Mouse (Mus musculus) embryonic facial prominence, embryonic 14.5 days (tissue): Measurements from ENCODE around the gene Cldn13. TPM values are rescaled to one million over a fixed set of nuclear protein-coding genes. Genes with fewer than 3 reads are reported as not detected.
A peak's percentile ranks its signal among the peaks of the same experiment; 100 is the strongest.

Source experiments
- ATAC-seq: fragments of 200-750 bp; cut with Nextera tagmentation; 2 replicates; pipeline ENCODE4 v1.8.0; 2017; ENCODE audit warnings: low read depth, moderate number of reproducible peaks, moderate TSS enrichment
- DNase-seq: peaks from one replicate; pipeline ENCODE4 v3.0.0-alpha.2; 2015; ENCODE audit warnings: low spot score
- H3K27ac ChIP-seq: fragments of 300-500 bp; sonication (generic); replicated peaks from 2 replicates; pipeline ENCODE4 v1.5.1; 2014; ENCODE audit warnings: low read depth, mild to moderate bottlenecking, low read length, moderate library complexity
- H3K27me3 ChIP-seq: fragments of 300-500 bp; sonication (generic); replicated peaks from 2 replicates; pipeline ENCODE4 v1.6.1; 2014; ENCODE audit warnings: low read length; ENCODE audit not compliant: control insufficient read depth, insufficient read depth
- H3K36me3 ChIP-seq: fragments of 300-500 bp; sonication (generic); 2 replicates; pipeline ENCODE4 v1.6.1; 2014; ENCODE audit warnings: low read length, mixed read lengths; ENCODE audit not compliant: control insufficient read depth, insufficient read depth
- H3K4me1 ChIP-seq: fragments of 300-500 bp; sonication (generic); 2 replicates; pipeline ENCODE4 v1.6.1; 2014; ENCODE audit warnings: antibody characterized with exemption, low read length; ENCODE audit not compliant: control insufficient read depth, insufficient read depth
- H3K4me2 ChIP-seq: fragments of 300-500 bp; sonication (generic); 2 replicates; pipeline ENCODE4 v1.6.1; 2014; ENCODE audit warnings: low read depth, mild to moderate bottlenecking, low read length, moderate library complexity, mixed read lengths
- H3K4me3 ChIP-seq: fragments of 300-500 bp; sonication (generic); 2 replicates; pipeline ENCODE4 v1.5.1; 2014; ENCODE audit warnings: low read depth, mild to moderate bottlenecking, low read length
- H3K9ac ChIP-seq: fragments of 300-500 bp; sonication (generic); 2 replicates; pipeline ENCODE4 v1.6.1; 2014; ENCODE audit warnings: low read depth, mild to moderate bottlenecking, low read length, moderate library complexity, mixed read lengths
- H3K9me3 ChIP-seq: fragments of 300-500 bp; sonication (generic); 2 replicates; pipeline ENCODE4 v1.6.1; 2016; ENCODE audit warnings: low read length; ENCODE audit not compliant: control insufficient read depth
- WGBS: fragments of 180-500 bp; shearing (Covaris S2); extraction: QIAGEN DNeasy Blood & Tissue Kit; methylation state at CpG from one replicate; pipeline ENCODE4 v1.1.7; 2014; 5-methylcytosine and 5-hydroxymethylcytosine counted together
- polyA plus RNA-seq: library from polyadenylated mRNA; unstranded; fragments of >200 nt; fragmentation: Nextera tagmentation; extraction: Ambion mirVana; gene quantifications from 2 replicates; pipeline ENCODE4 v1.2.1, GENCODE M21; 2014

Gene Cldn13
- polyA plus RNA-seq, 1 experiment from 2014 or later = 0.15 TPM

DNA sequence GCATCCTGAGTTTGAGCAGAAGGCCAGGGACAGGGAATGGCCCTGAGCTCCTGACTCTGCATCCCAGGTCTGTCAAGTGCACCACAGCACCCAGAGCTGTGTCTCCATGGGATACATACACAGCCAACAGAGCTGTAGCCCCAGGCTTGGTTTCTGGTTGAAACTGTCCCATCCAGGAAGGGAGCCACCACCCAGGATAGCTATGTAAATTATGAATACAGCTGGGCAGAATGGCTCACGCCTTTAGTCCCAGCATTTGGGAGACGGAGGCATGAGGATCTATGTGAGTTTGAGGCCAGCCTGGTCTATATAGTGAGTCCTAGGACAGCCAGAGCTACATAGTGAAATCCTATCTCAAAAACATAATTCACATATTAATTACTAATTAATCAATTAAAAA, 14.7 kb upstream of the Cldn13 start:
- DNase-seq = no peak
- Histone ChIP-seq H3K4me2 (no peak overlapping the region), H3K27ac (no peak overlapping the region), H3K4me1 (no peaks in the 10 kb centered on the region), H3K27me3 (no peaks in the 10 kb centered on the region), H3K4me3 (no peak overlapping the region), H3K9me3 (no peaks in the 10 kb centered on the region), H3K36me3 (0 out of 2 replicates have a peak, but pooled peaks cover 5% of the 10 kb centered on the region), H3K9ac (no peak overlapping the region)
- 87% methylated on average over 2 of the region's 2 CpGs for WGBS
- ATAC-seq = no peak

DNA sequence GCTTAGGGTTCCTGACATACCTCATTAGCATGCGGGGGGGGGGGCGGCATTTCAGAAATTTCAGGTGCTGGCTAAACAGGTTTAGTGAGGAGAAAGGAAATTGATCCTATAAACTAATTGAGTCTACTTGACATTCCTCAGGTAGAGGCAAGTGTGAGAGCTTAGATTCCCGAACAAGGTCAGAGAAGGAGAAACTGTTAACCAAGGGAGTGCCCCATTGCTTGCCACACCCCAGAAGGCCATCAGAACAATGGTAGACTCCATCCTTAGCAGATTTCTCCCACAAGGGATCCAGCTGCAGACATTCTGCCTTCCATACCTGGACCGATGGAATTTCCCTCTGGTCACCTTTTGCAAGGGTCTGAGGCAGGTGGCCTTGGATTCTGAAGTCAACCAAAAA, 11.4 kb upstream of the Cldn13 start:
- no peaks in the 10 kb centered on the region for H3K9me3 ChIP-seq
- H3K27me3 ChIP-seq = no peaks in the 10 kb centered on the region
- H3K4me1 ChIP-seq = no peaks in the 10 kb centered on the region
- no peak overlapping the region for H3K9ac ChIP-seq
- DNase-seq (no peak), ATAC-seq (no peak)
- no peak overlapping the region for H3K27ac ChIP-seq
- no peak overlapping the region for H3K4me3 ChIP-seq
- no peak overlapping the region for H3K4me2 ChIP-seq
- WGBS = 63% methylated on average over 4 of the region's 4 CpGs
- no peaks in the 10 kb centered on the region for H3K36me3 ChIP-seq

DNA sequence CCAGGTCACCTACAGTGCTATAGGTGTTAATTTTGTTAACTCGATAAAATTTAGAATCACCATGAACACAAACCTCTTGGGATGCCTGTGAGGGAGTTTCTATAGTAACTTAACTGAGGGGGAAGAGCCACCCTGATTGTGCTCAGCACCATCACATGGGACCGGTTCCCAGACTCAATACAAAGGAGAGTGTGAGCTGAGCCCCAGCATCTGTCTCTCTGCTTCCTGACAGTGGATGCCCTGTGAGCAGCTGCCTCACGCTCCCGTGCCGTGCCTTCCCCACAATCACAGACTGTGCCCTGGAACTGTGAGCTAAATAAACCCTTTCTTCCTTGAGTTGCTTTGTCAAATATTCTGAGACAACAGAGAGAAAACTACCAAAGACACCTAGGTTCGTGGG, 7.8 kb upstream of the Cldn13 start:
- H3K9ac ChIP-seq = no peak overlapping the region
- H3K4me3 ChIP-seq = no peak overlapping the region
- H3K4me1 ChIP-seq = no peaks in the 10 kb centered on the region
- no peaks in the 10 kb centered on the region for H3K36me3 ChIP-seq
- 71% methylated on average over 6 of the region's 6 CpGs for WGBS
- DNase-seq = no peak
- no peaks in the 10 kb centered on the region for H3K9me3 ChIP-seq
- H3K4me2 ChIP-seq = no peak overlapping the region
- ATAC-seq = no peak
- H3K27me3 ChIP-seq = no peaks in the 10 kb centered on the region
- H3K27ac ChIP-seq = no peak overlapping the region

DNA sequence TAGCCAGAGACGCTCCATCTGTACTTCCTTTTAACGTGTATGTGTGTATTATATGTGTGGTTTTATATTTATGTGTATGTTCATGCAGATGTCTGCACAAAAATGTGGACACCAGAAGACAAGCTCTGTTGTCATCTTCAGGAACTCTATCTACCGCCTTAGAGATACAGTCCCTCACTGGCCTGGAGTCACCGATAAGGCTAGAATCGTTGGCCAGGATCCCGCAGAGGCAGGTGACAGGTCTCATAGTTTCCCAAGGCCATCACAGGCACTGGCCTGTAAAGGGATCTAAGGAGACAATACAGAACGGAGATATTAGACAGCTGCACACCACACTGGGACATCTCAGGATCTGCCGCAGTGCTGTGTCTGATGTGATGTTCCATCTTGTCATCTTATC, 5.8 kb upstream of the Cldn13 start:
- 0 out of 2 replicates have a peak, but pooled peaks cover 5% of the 10 kb centered on the region for H3K9me3 ChIP-seq
- no peaks in the 10 kb centered on the region for H3K27me3 ChIP-seq
- no peaks in the 10 kb centered on the region for H3K36me3 ChIP-seq
- no peak overlapping the region for H3K27ac ChIP-seq
- no peak overlapping the region for H3K4me2 ChIP-seq
- 88% methylated on average over 8 of the region's 8 CpGs for WGBS
- ATAC-seq (no peak), DNase-seq (no peak)
- no peaks in the 10 kb centered on the region for H3K4me1 ChIP-seq
- H3K4me3 ChIP-seq = no peak overlapping the region
- H3K9ac ChIP-seq = no peak overlapping the region

DNA sequence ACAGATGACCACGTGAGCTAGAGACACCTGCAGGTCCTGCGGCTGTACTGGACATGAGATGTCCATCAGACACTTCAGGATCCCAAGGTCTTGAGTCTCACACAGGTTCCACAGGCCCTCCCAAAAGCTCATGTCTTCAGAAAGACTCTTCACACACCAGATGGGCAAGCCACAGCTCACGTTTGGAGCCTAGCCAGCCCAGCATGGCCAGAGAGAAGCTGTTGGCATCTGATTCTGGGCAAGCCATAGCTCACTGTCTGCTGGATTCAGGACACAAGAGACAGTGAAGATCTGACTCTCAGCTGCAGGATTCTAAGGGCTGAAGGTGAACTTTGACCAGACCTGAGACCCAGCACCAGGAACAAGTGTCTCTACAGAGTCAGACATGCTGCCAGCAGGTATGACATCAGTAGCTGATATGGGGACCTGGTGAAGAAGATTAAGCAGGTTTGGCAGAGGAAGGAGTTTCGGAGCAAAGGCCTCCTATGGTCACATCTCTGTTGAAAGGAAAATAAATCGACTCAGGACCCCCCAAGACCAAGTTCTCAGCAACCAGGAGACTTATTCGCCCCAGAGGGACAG, 4.9 kb upstream of the Cldn13 start:
- Histone ChIP-seq H3K4me3 (no peak overlapping the region), H3K27me3 (no peaks in the 10 kb centered on the region), H3K9me3 (0 out of 2 replicates have a peak, but pooled peaks cover 5% of the 10 kb centered on the region), H3K4me2 (no peak overlapping the region), H3K36me3 (no peaks in the 10 kb centered on the region), H3K4me1 (no peaks in the 10 kb centered on the region), H3K27ac (no peak overlapping the region), H3K9ac (no peak overlapping the region)
- DNase-seq = no peak
- no peak for ATAC-seq
- 79% methylated on average over 6 of the region's 6 CpGs for WGBS

DNA sequence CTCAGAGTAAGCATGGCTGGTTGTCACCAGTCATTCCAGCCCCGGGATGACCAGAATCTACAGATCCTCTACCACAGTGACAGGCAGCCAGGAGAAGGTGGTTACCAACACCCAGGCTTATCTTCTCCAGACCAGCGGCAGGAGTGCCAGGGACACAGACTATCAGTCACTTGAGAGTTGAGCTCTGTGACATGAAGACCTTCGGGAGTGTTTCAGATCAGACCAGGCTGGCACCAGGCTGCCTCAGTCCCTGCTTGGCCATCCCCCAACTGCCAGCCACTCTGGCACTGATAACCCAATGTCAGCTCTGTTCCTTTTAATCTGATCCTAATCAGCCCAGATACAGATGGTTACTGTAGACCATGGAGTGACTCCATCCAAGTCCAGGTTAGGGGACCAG, 3.8 kb upstream of the Cldn13 start:
- Histone ChIP-seq H3K9me3 (0 out of 2 replicates have a peak, but pooled peaks cover 5% of the 10 kb centered on the region), H3K4me1 (no peaks in the 10 kb centered on the region), H3K36me3 (no peaks in the 10 kb centered on the region), H3K9ac (no peak overlapping the region), H3K4me3 (no peak overlapping the region), H3K4me2 (no peak overlapping the region), H3K27me3 (no peaks in the 10 kb centered on the region), H3K27ac (no peak overlapping the region)
- 80% methylated on average over 3 of the region's 3 CpGs for WGBS
- no peak for DNase-seq
- ATAC-seq = no peak

DNA sequence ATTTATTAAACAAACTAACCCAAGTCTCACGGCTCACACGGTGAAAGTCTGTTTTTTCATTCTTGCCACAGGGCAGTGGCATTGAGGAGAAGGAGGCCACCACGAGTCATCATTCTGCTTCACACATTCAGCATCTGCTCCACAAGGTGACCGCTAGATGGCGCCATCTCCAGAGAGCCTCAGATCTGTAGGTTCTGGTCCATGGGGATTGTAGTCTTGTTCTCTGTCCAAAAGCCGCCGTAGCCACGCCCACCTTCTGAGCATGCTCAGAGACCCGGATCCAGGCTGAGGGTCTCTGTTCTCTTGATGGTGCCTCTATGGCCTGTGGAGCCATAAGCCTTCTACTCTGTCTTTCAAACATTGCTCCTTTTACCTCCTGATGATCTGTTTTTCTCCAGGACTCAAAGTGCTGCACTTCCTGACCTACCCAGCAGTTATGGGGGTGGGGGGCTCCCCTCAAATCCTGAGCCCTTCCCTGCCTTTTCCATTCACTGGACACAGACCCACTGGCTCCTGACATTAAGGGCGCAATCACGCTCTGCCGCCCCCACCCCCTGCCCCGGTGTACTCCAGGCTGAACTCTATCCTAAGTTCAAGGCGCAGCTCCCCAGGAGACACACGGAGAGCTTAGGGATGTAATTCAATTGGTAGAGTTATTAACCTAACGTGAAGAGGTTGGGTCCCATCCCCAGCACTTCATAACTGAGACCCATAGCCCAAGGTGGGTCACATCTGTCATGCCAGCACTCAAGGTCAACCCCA, 2.9 kb upstream of the Cldn13 start:
- 51% methylated on average over 16 of the region's 16 CpGs for WGBS
- H3K27me3 ChIP-seq = no peaks in the 10 kb centered on the region
- H3K36me3 ChIP-seq = no peaks in the 10 kb centered on the region
- 0 out of 2 replicates have a peak, but pooled peaks cover 5% of the 10 kb centered on the region for H3K9me3 ChIP-seq
- ATAC-seq (0 out of 2 replicates have a peak, but pooled peaks have one; percentile 41), DNase-seq (peak; percentile 53)
- no peak overlapping the region for H3K4me3 ChIP-seq
- H3K4me2 ChIP-seq = no peak overlapping the region
- H3K4me1 ChIP-seq = no peaks in the 10 kb centered on the region
- no peak overlapping the region for H3K27ac ChIP-seq
- no peak overlapping the region for H3K9ac ChIP-seq

DNA sequence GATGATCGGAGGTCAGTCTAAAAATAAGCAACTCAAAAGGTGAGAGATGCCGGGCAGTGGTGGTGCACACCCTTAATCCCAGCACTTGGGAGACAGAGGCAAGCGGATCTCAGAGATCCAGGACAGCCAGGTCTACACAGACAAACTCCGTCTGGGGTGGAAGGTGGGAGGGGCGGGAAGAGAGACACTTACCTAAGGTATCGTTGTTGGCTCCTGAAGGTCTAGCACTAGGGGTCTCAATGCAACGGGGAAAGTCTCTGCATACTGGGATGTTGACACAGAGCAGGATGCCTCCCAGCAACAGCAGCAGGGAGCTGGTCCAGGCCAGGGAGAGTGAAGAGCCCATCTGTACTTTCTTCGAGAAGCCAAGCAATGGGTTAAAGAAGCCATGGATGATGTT, 816 bp downstream of the Cldn13 start:
- no peak overlapping the region for H3K4me2 ChIP-seq
- H3K36me3 ChIP-seq = no peaks in the 10 kb centered on the region
- ATAC-seq = no peak
- no peak overlapping the region for H3K4me3 ChIP-seq
- H3K27ac ChIP-seq = no peak overlapping the region
- no peaks in the 10 kb centered on the region for H3K4me1 ChIP-seq
- DNase-seq = no peak
- 0 out of 2 replicates have a peak, but pooled peaks cover 5% of the 10 kb centered on the region for H3K9me3 ChIP-seq
- H3K27me3 ChIP-seq = no peaks in the 10 kb centered on the region
- WGBS = 72% methylated on average over 8 of the region's 8 CpGs
- no peak overlapping the region for H3K9ac ChIP-seq

DNA sequence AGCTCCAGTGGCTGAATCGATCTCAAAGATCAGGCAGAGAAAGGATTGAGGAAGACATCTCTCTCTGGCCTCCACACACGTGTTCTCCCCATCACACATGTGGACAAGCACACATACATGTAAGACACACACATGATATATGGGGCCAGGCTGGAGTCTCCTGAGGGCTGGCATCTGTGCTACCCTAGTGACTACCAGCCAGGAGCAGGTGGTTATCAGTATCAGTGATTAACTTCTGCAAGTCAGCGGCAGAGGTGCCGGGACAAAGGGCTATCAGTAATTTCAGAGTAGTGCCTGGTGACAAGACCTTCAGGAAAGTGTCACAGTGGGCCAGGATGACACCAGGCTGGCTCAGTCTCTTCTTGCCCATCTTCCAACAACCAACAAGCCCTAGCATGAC, 1.6 kb downstream of the Cldn13 start:
- no peak for DNase-seq
- H3K4me2 ChIP-seq = no peak overlapping the region
- H3K9me3 ChIP-seq = 0 out of 2 replicates have a peak, but pooled peaks cover 5% of the 10 kb centered on the region
- H3K9ac ChIP-seq = no peak overlapping the region
- H3K27me3 ChIP-seq = no peaks in the 10 kb centered on the region
- no peaks in the 10 kb centered on the region for H3K4me1 ChIP-seq
- no peaks in the 10 kb centered on the region for H3K36me3 ChIP-seq
- 86% methylated on average over 4 of the region's 4 CpGs for WGBS
- H3K4me3 ChIP-seq = no peak overlapping the region
- ATAC-seq = no peak
- H3K27ac ChIP-seq = no peak overlapping the region
